Mouse (Mus musculus) CD4-positive, CD25-positive, alpha-beta regulatory T cell, adult 4 months (primary cell): ENCODE results near the gene Nup153. TPM values are rescaled to one million over a fixed set of nuclear protein-coding genes. Genes with fewer than 3 reads are reported as not detected.

ENCODE experiments used
- ATAC-seq: one replicate; pipeline ENCODE4 v1.8.0; 2017
- polyA plus RNA-seq, 2 experiments: library from polyadenylated mRNA; unstranded; fragments of 100-300 nt; shearing (Covaris generic); gene quantifications; one replicate each; pipeline ENCODE4 v1.2.1; 2017

The Nup153 gene
- polyA plus RNA-seq, 2 experiments from 2014 or later, result 51.7 to 77.9 TPM

GRCm38 (mm10) chr13:46727038-46727836 is 503 bp downstream of the Nup153 start:
- ATAC-seq, result peak; percentile 40

GRCm38 (mm10) chr13:46726288-46727037 is 1.3 kb downstream of the Nup153 start:
- ATAC-seq, result no peak

GRCm38 (mm10) chr13:46725227-46725626 is 2.5 kb downstream of the Nup153 start:
- ATAC-seq, result peak; percentile 13

GRCm38 (mm10) chr13:46724371-46724770 is 3.4 kb downstream of the Nup153 start:
- no peak for ATAC-seq

- ATAC-seq, result peak; percentile 52
Observed at GRCm38 (mm10) chr13:46721009-46721408, 6.7 kb downstream of the Nup153 start.

GRCm38 (mm10) chr13:46718893-46719400 is 8.8 kb downstream of the Nup153 start:
- ATAC-seq, result peak; percentile 53

- ATAC-seq, result no peak
Observed at GRCm38 (mm10) chr13:46715976-46716639, 11.6 kb downstream of the Nup153 start.

- peak; percentile 73 for ATAC-seq
Observed at GRCm38 (mm10) chr13:46713486-46713885, 14.3 kb downstream of the Nup153 start.

- peak; percentile 51 for ATAC-seq
Observed at GRCm38 (mm10) chr13:46703138-46703537, 24.6 kb downstream of the Nup153 start.

GRCm38 (mm10) chr13:46701486-46701885 is 26.3 kb downstream of the Nup153 start:
- no peak for ATAC-seq

- ATAC-seq, result no peak
Observed at GRCm38 (mm10) chr13:46699372-46699771, 28.4 kb downstream of the Nup153 start.

- no peak for ATAC-seq
Observed at GRCm38 (mm10) chr13:46696788-46697187, 31.0 kb downstream of the Nup153 start.

GRCm38 (mm10) chr13:46695932-46696331 is 31.8 kb downstream of the Nup153 start:
- no peak for ATAC-seq

GRCm38 (mm10) chr13:46695296-46695908 is 32.3 kb downstream of the Nup153 start:
- ATAC-seq, result no peak

GRCm38 (mm10) chr13:46690559-46691241 is 37.0 kb downstream of the Nup153 start:
- ATAC-seq, result peak; percentile 95

GRCm38 (mm10) chr13:46683370-46683769 is 44.4 kb downstream of the Nup153 start:
- ATAC-seq, result no peak

GRCm38 (mm10) chr13:46682921-46683320 is 44.8 kb downstream of the Nup153 start:
- no peak for ATAC-seq

GRCm38 (mm10) chr13:46677721-46678120 is 50.0 kb downstream of the Nup153 start:
- ATAC-seq, result no peak

GRCm38 (mm10) chr13:46674601-46675000 is 53.1 kb downstream of the Nup153 start:
- no peak for ATAC-seq

GRCm38 (mm10) chr13:46670514-46670913 is 57.2 kb downstream of the Nup153 start:
- ATAC-seq, result no peak

- peak; percentile 37 for ATAC-seq
Observed at GRCm38 (mm10) chr13:46669620-46670271, 58.0 kb downstream of the Nup153 start.
